Mouse (Mus musculus): Measurements from ENCODE around the gene Olfr1019. TPM values are rescaled to one million over a fixed set of nuclear protein-coding genes. Genes with fewer than 3 reads are reported as not detected.

Gene Olfr1019
- not detected in 2 replicates for polyA plus RNA-seq (2014; fragmentation: Nextera tagmentation; extraction: Ambion mirVana)

GRCm38 (mm10) chr2:85845383-85845782, at the start of gene Olfr1019:
TSS of gene Olfr1019 (minus strand) at chr2:85845483.
- Histone ChIP-seq H3K4me1 (replicated peaks; ENCODE audit: control insufficient read depth, insufficient read depth, low read length) (no peaks in the 10 kb centered on the region), H3K4me2 (replicated peaks; ENCODE audit: low read depth, low read length) (no peak within 1 kb of the TSS), H3K27me3 (ENCODE audit: control insufficient read depth, insufficient read depth, low read length) (no peaks in the 10 kb centered on the region), H3K9ac (ENCODE audit: low read depth, low read length) (no peak within 1 kb of the TSS), H3K4me3 (ENCODE audit: low read depth, low read length) (no peak within 1 kb of the TSS), H3K27ac (ENCODE audit: low read depth, low read length) (no peak within 1 kb of the TSS), H3K9me3 (ENCODE audit: control insufficient read depth, low read length) (no peaks in the 10 kb centered on the region), H3K36me3 (ENCODE audit: control insufficient read depth, insufficient read depth, low read length) (no peaks in the 10 kb centered on the region)
- no peak for ATAC-seq (ENCODE audit: low FRiP score)
- DNase-seq (ENCODE audit: low spot score): no peak

- WGBS: 83% methylated on average over 2 of the region's 2 CpGs
Measured at GRCm38 (mm10) chr2:85885340-85885739, 40.1 kb upstream of the Olfr1019 start, which contains the start of gene Olfr1023. TSS of gene Olfr1023 (plus strand) at chr2:85885640.

GRCm38 (mm10) chr2:85868294-85868693, 23.0 kb upstream of the Olfr1019 start, which contains the start of gene Olfr1022:
TSS of gene Olfr1022 (plus strand) at chr2:85868594.
- Histone ChIP-seq H3K9ac (ENCODE audit: low read depth, low read length) (no peak within 1 kb of the TSS), H3K4me3 (ENCODE audit: low read depth, low read length) (no peak within 1 kb of the TSS), H3K9me3 (ENCODE audit: control insufficient read depth, low read length) (no peaks in the 10 kb centered on the region), H3K36me3 (ENCODE audit: control insufficient read depth, insufficient read depth, low read length) (no peaks in the 10 kb centered on the region), H3K4me1 (replicated peaks; ENCODE audit: control insufficient read depth, insufficient read depth, low read length) (no peaks in the 10 kb centered on the region), H3K27me3 (ENCODE audit: control insufficient read depth, insufficient read depth, low read length) (no peaks in the 10 kb centered on the region), H3K27ac (ENCODE audit: low read depth, low read length) (no peak within 1 kb of the TSS), H3K4me2 (replicated peaks; ENCODE audit: low read depth, low read length) (no peak within 1 kb of the TSS)
- DNase-seq (ENCODE audit: low spot score): no peak
- no peak for ATAC-seq (ENCODE audit: low FRiP score)
- 48% methylated on average over 2 of the region's 2 CpGs for WGBS

More at GRCm38 (mm10) chr2:85885340-85885739, 40.1 kb upstream of the Olfr1019 start, which contains the start of gene Olfr1023:
- Histone ChIP-seq H3K36me3 (ENCODE audit: control insufficient read depth, insufficient read depth, low read length) (no peaks in the 10 kb centered on the region), H3K4me1 (replicated peaks; ENCODE audit: control insufficient read depth, insufficient read depth, low read length) (no peaks in the 10 kb centered on the region), H3K4me2 (replicated peaks; ENCODE audit: low read depth, low read length) (no peak within 1 kb of the TSS), H3K27ac (ENCODE audit: low read depth, low read length) (no peak within 1 kb of the TSS), H3K9ac (ENCODE audit: low read depth, low read length) (no peak within 1 kb of the TSS), H3K4me3 (ENCODE audit: low read depth, low read length) (no peak within 1 kb of the TSS), H3K9me3 (ENCODE audit: control insufficient read depth, low read length) (no peaks in the 10 kb centered on the region), H3K27me3 (ENCODE audit: control insufficient read depth, insufficient read depth, low read length) (no peaks in the 10 kb centered on the region)
- no peak for DNase-seq (ENCODE audit: low spot score)
- ATAC-seq (ENCODE audit: low FRiP score): no peak

GRCm38 (mm10) chr2:85846730-85847129, 1.4 kb upstream of the Olfr1019 start, which contains the start of gene Olfr1020:
TSS of gene Olfr1020 (plus strand) at chr2:85847030.
- no peaks in the 10 kb centered on the region for H3K36me3 ChIP-seq (ENCODE audit: control insufficient read depth, insufficient read depth, low read length)

GRCm38 (mm10) chr2:85818179-85818578, 27.1 kb downstream of the Olfr1019 start, which contains the start of gene Olfr1018:
TSS of gene Olfr1018 (plus strand) at chr2:85818479.
- Histone ChIP-seq H3K4me2 (replicated peaks; ENCODE audit: low read depth, low read length) (no peak within 1 kb of the TSS), H3K9ac (ENCODE audit: low read depth, low read length) (no peak within 1 kb of the TSS)
- ATAC-seq (ENCODE audit: low FRiP score): no peak

More at GRCm38 (mm10) chr2:85846730-85847129, 1.4 kb upstream of the Olfr1019 start, which contains the start of gene Olfr1020:
- H3K4me2 ChIP-seq (replicated peaks; ENCODE audit: low read depth, low read length): no peak within 1 kb of the TSS
- no peak within 1 kb of the TSS for H3K9ac ChIP-seq (ENCODE audit: low read depth, low read length)
- H3K27ac ChIP-seq (ENCODE audit: low read depth, low read length): no peak within 1 kb of the TSS
- no peaks in the 10 kb centered on the region for H3K4me1 ChIP-seq (replicated peaks; ENCODE audit: control insufficient read depth, insufficient read depth, low read length)
- WGBS: 85% methylated on average over 1 of the region's 1 CpGs
- H3K27me3 ChIP-seq (ENCODE audit: control insufficient read depth, insufficient read depth, low read length): no peaks in the 10 kb centered on the region
- ATAC-seq (ENCODE audit: low FRiP score) (no peak), DNase-seq (ENCODE audit: low spot score) (no peak)
- no peak within 1 kb of the TSS for H3K4me3 ChIP-seq (ENCODE audit: low read depth, low read length)
- no peaks in the 10 kb centered on the region for H3K9me3 ChIP-seq (ENCODE audit: control insufficient read depth, low read length)

GRCm38 (mm10) chr2:85804501-85804900, 40.8 kb downstream of the Olfr1019 start:
- Histone ChIP-seq H3K9ac (ENCODE audit: low read depth, low read length) (no peak overlapping the region), H3K4me2 (replicated peaks; ENCODE audit: low read depth, low read length) (no peak overlapping the region), H3K4me1 (replicated peaks; ENCODE audit: control insufficient read depth, insufficient read depth, low read length) (no peaks in the 10 kb centered on the region), H3K4me3 (ENCODE audit: low read depth, low read length) (no peak overlapping the region), H3K27ac (ENCODE audit: low read depth, low read length) (no peak overlapping the region), H3K9me3 (ENCODE audit: control insufficient read depth, low read length) (no peaks in the 10 kb centered on the region), H3K27me3 (ENCODE audit: control insufficient read depth, insufficient read depth, low read length) (no peaks in the 10 kb centered on the region), H3K36me3 (ENCODE audit: control insufficient read depth, insufficient read depth, low read length) (no peaks in the 10 kb centered on the region)
- DNase-seq (ENCODE audit: low spot score) (no peak), ATAC-seq (ENCODE audit: low FRiP score) (no peak)
- WGBS: 71% methylated on average over 4 of the region's 4 CpGs

More at GRCm38 (mm10) chr2:85818179-85818578, 27.1 kb downstream of the Olfr1019 start, which contains the start of gene Olfr1018:
- H3K4me3 ChIP-seq (ENCODE audit: low read depth, low read length): no peak within 1 kb of the TSS
- H3K27ac ChIP-seq (ENCODE audit: low read depth, low read length): no peak within 1 kb of the TSS
- H3K36me3 ChIP-seq (ENCODE audit: control insufficient read depth, insufficient read depth, low read length): no peaks in the 10 kb centered on the region
- no peak for DNase-seq (ENCODE audit: low spot score)
- no peaks in the 10 kb centered on the region for H3K27me3 ChIP-seq (ENCODE audit: control insufficient read depth, insufficient read depth, low read length)
- no peaks in the 10 kb centered on the region for H3K4me1 ChIP-seq (replicated peaks; ENCODE audit: control insufficient read depth, insufficient read depth, low read length)
- no peaks in the 10 kb centered on the region for H3K9me3 ChIP-seq (ENCODE audit: control insufficient read depth, low read length)

GRCm38 (mm10) chr2:85802444-85802843, 42.8 kb downstream of the Olfr1019 start, which contains the start of gene Olfr1016:
TSS of gene Olfr1016 (minus strand) at chr2:85802544.
- H3K9me3 ChIP-seq (ENCODE audit: control insufficient read depth, low read length): no peaks in the 10 kb centered on the region
- H3K4me3 ChIP-seq (ENCODE audit: low read depth, low read length): no peak within 1 kb of the TSS
- no peaks in the 10 kb centered on the region for H3K36me3 ChIP-seq (ENCODE audit: control insufficient read depth, insufficient read depth, low read length)
- no peak within 1 kb of the TSS for H3K27ac ChIP-seq (ENCODE audit: low read depth, low read length)
- no peak within 1 kb of the TSS for H3K9ac ChIP-seq (ENCODE audit: low read depth, low read length)
- H3K4me1 ChIP-seq (replicated peaks; ENCODE audit: control insufficient read depth, insufficient read depth, low read length): no peaks in the 10 kb centered on the region
- ATAC-seq (ENCODE audit: low FRiP score): no peak
- H3K4me2 ChIP-seq (replicated peaks; ENCODE audit: low read depth, low read length): no peak within 1 kb of the TSS
- 95% methylated on average over 2 of the region's 2 CpGs for WGBS
- no peaks in the 10 kb centered on the region for H3K27me3 ChIP-seq (ENCODE audit: control insufficient read depth, insufficient read depth, low read length)
- DNase-seq (ENCODE audit: low spot score): no peak

GRCm38 (mm10) chr2:85792331-85792730, 53.0 kb downstream of the Olfr1019 start:
- Histone ChIP-seq H3K27me3 (ENCODE audit: control insufficient read depth, insufficient read depth, low read length) (no peaks in the 10 kb centered on the region), H3K9me3 (ENCODE audit: control insufficient read depth, low read length) (no peaks in the 10 kb centered on the region), H3K36me3 (ENCODE audit: control insufficient read depth, insufficient read depth, low read length) (no peaks in the 10 kb centered on the region), H3K27ac (ENCODE audit: low read depth, low read length) (no peak overlapping the region), H3K4me3 (ENCODE audit: low read depth, low read length) (no peak overlapping the region), H3K4me2 (replicated peaks; ENCODE audit: low read depth, low read length) (no peak overlapping the region), H3K9ac (ENCODE audit: low read depth, low read length) (no peak overlapping the region), H3K4me1 (replicated peaks; ENCODE audit: control insufficient read depth, insufficient read depth, low read length) (no peaks in the 10 kb centered on the region)
- 44% methylated on average over 2 of the region's 2 CpGs for WGBS
- ATAC-seq (ENCODE audit: low FRiP score): no peak; the same call in 1 of the 2 replicates
- DNase-seq (ENCODE audit: low spot score): no peak

Measured in hindbrain, embryonic 11.5 days (tissue).